Mouse (Mus musculus): ENCODE measurements around the gene Lrrc47.

DNA sequence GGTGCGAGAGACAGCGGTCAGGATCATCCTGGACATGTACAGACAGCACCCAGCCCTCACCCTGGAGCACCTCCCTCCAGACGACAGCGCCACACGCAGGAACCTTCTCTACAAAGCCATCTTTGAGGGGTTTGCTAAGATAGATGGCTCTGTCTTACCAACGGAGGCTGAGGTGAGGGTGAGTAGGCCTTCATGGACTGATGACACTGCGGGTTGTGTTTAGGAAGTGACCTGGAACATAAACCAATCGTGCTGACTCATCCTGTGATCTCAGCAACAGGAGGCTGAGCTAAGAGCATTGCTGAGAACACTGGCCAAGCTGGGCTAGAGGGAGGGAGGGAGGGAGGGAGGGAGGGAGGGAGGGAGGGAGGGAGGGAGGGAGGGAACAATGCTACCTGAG lies 18.0 kb upstream of the Lrrc47 start:
- TF ChIP-seq POLR2A (IDR thresholded peaks at IDR 0.05; ENCODE audit: insufficient read depth, low read depth, low read length) (no peak), CTCF (IDR thresholded peaks at IDR 0.05; ENCODE audit: insufficient read depth, low read depth, low read length) (no peak)

Data from olfactory bulb, adult 2 months (tissue).